Mouse (Mus musculus) bone marrow macrophage, adult 2 months (primary cell): ENCODE data around the gene Ehhadh.
"Not testable (repeated sequence)": the region's sequence is repeated elsewhere in the genome, so short reads cannot be mapped to it uniquely, and the experiment has no call there.

ENCODE experiments used
- CTCF ChIP-seq: IDR thresholded peaks from 2 replicates; pipeline ENCODE4 v1.5.1; 2012; ENCODE audit warnings: low read depth, mild to moderate bottlenecking, low read length, moderate library complexity
- POLR2A ChIP-seq: IDR thresholded peaks from 2 replicates; pipeline ENCODE4 v1.6.1; 2012; ENCODE audit warnings: mild to moderate bottlenecking, low read depth, low read length, borderline replicate concordance

- not testable (repeated sequence) for TF ChIP-seq CTCF, POLR2A
Observed at GRCm38 (mm10) chr16:21807786-21808185, 20.2 kb upstream of the Ehhadh start.
